Mouse (Mus musculus) granulocyte monocyte progenitor cell, adult 5-6 weeks (primary cell): ENCODE measurements around the gene Clip1. TPM values are rescaled to one million over a fixed set of nuclear protein-coding genes. Genes with fewer than 3 reads are reported as not detected.
"Not testable (repeated sequence)": the region's sequence is repeated elsewhere in the genome, so short reads cannot be mapped to it uniquely, and the experiment has no call there.

ENCODE experiments used
- ATAC-seq: replicated peaks from 2 replicates; pipeline ENCODE4 v1.8.0; 2016; ENCODE audit warnings: mild to moderate bottlenecking, moderate TSS enrichment, inconsistent platforms; ENCODE audit not compliant: poor library complexity, severe bottlenecking
- total RNA-seq, 2 experiments: library from RNA; stranded (forward) in 1 of 2; stranded (reverse) in 1 of 2; fragments of 200-712, 200-1000 nt in 1 of 2; fragments of >200 nt in 1 of 2; fragmentation: Nextera tagmentation in 1 of 2; gene quantifications; 2 replicates each; pipeline ENCODE4 v1.2.3; 2014 to 2017

The Clip1 gene
- total RNA-seq (2014; fragmentation: Nextera tagmentation), result 41.7 and 56.0 TPM in 2 replicates
- 63.4 and 65.9 TPM in 2 replicates for total RNA-seq (2017)

- ATAC-seq, result peak; percentile 38
These were observed at the start of gene Clip1 for GRCm38 (mm10) chr5:123684221-123685144. TSS of gene Clip1 (minus strand) at chr5:123684618.

- no peak for ATAC-seq
These were observed 46.6 kb upstream of the Clip1 start for GRCm38 (mm10) chr5:123730981-123731380.

- not testable (repeated sequence) for ATAC-seq
These were observed 39.4 kb upstream of the Clip1 start for GRCm38 (mm10) chr5:123723816-123724215.

GRCm38 (mm10) chr5:123720328-123721311, 36.2 kb upstream of the Clip1 start, which contains the start of gene Zcchc8:
TSS of gene Zcchc8 (minus strand) at chr5:123721100.
- ATAC-seq, result peak; percentile 99

GRCm38 (mm10) chr5:123714622-123715021, 30.2 kb upstream of the Clip1 start:
- peak; percentile 59 for ATAC-seq

- ATAC-seq, result peak; percentile 95
These were observed 29.4 kb upstream of the Clip1 start for GRCm38 (mm10) chr5:123713782-123714181.

- ATAC-seq, result no peak
These were observed 25.2 kb upstream of the Clip1 start for GRCm38 (mm10) chr5:123709571-123709970.

GRCm38 (mm10) chr5:123708598-123708997, 24.2 kb upstream of the Clip1 start:
- no peak for ATAC-seq

GRCm38 (mm10) chr5:123700625-123701024, 16.2 kb upstream of the Clip1 start:
- ATAC-seq, result no peak; the same call in 1 of the 2 replicates

- peak; percentile 44; the same call in 1 of the 2 replicates for ATAC-seq
These were observed 14.8 kb upstream of the Clip1 start for GRCm38 (mm10) chr5:123699198-123699597.

GRCm38 (mm10) chr5:123696961-123697360, 12.5 kb upstream of the Clip1 start:
- ATAC-seq, result no peak

- ATAC-seq, result no peak
These were observed 11.8 kb upstream of the Clip1 start for GRCm38 (mm10) chr5:123696244-123696643.

- peak; percentile 44 for ATAC-seq
These were observed 10.1 kb upstream of the Clip1 start for GRCm38 (mm10) chr5:123694468-123694867.

- no peak for ATAC-seq
These were observed 819 bp downstream of the Clip1 start for GRCm38 (mm10) chr5:123683377-123684220.

GRCm38 (mm10) chr5:123683043-123683376, 1.4 kb downstream of the Clip1 start:
- 0 out of 2 replicates have a peak, but pooled peaks have one; percentile 21 for ATAC-seq

GRCm38 (mm10) chr5:123682372-123682771, 2.0 kb downstream of the Clip1 start:
- peak; percentile 80 for ATAC-seq

- no peak for ATAC-seq
These were observed 4.7 kb downstream of the Clip1 start for GRCm38 (mm10) chr5:123679546-123680263.

GRCm38 (mm10) chr5:123679106-123679505, 5.3 kb downstream of the Clip1 start:
- ATAC-seq, result no peak; the same call in 1 of the 2 replicates

GRCm38 (mm10) chr5:123675717-123676116, 8.7 kb downstream of the Clip1 start:
- 0 out of 2 replicates have a peak, but pooled peaks have one; percentile 8 for ATAC-seq
